Mouse (Mus musculus) heart, adult 8-10 months (tissue): ENCODE results near the gene Dusp7. TPM values are rescaled to one million over a fixed set of nuclear protein-coding genes. Genes with fewer than 3 reads are reported as not detected.

Experiments
- DNase-seq: peaks from one replicate; pipeline ENCODE4 v3.0.0; 2022; ENCODE audit warnings: low spot score
- total RNA-seq, 4 experiments: library from RNA; stranded (reverse); gene quantifications; 2 replicates each; pipeline ENCODE4 v1.2.4; 2022

The Dusp7 gene
- total RNA-seq, 4 experiments from 2014 or later: 53.4 to 67.0 (median 62.7) TPM

DNA sequence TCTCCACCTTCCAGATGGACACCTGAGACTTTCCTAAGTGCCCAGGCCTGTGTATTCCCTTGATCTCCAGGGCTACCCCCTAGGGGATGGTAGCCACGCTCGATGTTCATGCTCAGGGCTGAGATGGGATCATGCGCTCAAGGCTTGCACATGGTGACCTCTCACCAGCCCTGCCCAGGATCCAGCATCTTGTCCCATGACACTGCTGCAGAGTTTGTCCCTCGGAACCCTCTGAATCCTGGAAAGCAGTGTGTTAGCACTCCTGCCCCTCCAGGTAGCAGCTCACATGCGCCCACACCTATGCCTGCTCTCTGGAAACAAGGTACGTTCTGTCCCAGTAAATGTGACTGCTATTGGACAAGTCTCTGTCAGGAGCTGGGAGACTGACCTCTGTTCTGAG, 13.6 kb upstream of the Dusp7 start:
- DNase-seq: no peak

GRCm38 (mm10) chr9:106355217-106355974, 13.0 kb upstream of the Dusp7 start:
- no peak for DNase-seq

GRCm38 (mm10) chr9:106355975-106356286, 12.5 kb upstream of the Dusp7 start:
- DNase-seq: no peak

- DNase-seq: no peak
Observed at GRCm38 (mm10) chr9:106356323-106356844, 12.0 kb upstream of the Dusp7 start.

GRCm38 (mm10) chr9:106357167-106357566, 11.3 kb upstream of the Dusp7 start:
- no peak for DNase-seq

GRCm38 (mm10) chr9:106359297-106359696, 9.1 kb upstream of the Dusp7 start:
- DNase-seq: no peak

DNA sequence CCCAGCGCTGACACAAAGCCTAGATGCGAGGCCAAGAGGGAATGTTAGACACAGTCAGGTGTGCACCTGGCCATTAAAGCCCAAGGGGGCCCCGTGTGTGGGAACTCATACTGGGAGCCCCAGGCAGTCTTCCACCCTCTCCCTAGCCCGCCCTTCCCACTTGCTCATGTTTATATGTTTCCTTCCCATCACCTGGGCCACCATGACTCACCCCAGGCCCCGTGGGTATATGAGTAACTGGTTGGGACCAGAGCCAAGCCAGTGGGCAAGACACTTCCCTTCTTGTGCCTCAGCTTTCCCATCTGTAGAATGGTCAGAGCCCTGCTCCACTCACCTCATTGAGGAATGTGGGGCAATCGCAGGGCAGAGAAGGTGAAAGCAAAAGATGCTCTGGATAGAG, 7.3 kb upstream of the Dusp7 start:
- DNase-seq: no peak

- DNase-seq: no peak
Observed at GRCm38 (mm10) chr9:106365333-106365732, 3.1 kb upstream of the Dusp7 start.

GRCm38 (mm10) chr9:106366188-106366587, 2.2 kb upstream of the Dusp7 start:
- DNase-seq: no peak

DNA sequence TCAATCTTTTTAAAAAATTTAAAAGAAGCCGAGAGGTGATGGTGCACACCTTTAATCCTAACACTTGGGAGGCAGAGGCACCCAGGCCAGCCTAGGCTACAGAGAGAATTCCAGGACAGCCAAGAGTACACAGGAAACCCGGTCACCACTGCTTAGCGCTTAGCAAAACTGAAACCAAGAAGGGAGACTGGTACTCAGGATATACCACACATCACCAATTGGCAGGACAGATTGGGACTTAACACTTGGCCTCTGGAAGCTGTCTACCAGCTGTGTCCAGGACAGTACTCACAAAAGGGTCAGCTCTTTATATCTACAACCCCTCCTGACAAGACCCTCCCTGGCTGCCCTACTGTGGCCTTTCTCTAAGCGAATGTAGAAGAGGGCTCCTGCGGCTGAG, 1.4 kb upstream of the Dusp7 start:
- no peak for DNase-seq

GRCm38 (mm10) chr9:106367592-106368111, 780 bp upstream of the Dusp7 start:
- peak; percentile 99 for DNase-seq

DNA sequence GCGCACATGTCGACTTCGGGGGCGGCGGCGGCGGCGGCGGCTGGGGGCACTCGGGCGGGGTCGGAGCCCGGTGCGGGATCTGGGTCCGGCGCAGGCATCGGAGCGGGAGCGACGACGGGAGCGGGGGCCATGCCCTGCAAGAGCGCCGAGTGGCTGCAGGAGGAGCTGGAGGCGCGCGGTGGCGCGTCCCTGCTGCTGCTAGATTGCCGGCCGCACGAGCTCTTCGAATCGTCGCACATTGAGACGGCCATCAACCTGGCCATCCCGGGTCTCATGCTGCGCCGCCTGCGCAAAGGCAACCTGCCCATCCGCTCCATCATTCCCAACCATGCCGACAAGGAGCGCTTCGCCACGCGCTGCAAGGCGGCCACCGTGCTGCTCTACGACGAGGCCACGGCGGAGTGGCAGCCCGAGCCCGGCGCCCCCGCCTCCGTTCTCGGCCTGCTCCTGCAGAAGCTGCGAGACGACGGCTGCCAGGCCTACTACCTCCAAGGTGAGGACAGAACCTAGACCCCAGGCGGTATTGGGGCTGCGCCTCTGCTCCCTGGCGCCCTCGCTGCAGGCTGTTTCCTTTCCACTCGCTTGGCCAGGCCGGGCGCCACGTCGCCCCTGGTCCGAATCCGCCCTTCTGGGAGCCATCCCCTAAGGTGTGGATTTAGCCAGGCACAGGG, 534 bp downstream of the Dusp7 start:
- no peak for DNase-seq

- peak; percentile 68 for DNase-seq
Observed at GRCm38 (mm10) chr9:106369801-106370485, 1.5 kb downstream of the Dusp7 start.

DNA sequence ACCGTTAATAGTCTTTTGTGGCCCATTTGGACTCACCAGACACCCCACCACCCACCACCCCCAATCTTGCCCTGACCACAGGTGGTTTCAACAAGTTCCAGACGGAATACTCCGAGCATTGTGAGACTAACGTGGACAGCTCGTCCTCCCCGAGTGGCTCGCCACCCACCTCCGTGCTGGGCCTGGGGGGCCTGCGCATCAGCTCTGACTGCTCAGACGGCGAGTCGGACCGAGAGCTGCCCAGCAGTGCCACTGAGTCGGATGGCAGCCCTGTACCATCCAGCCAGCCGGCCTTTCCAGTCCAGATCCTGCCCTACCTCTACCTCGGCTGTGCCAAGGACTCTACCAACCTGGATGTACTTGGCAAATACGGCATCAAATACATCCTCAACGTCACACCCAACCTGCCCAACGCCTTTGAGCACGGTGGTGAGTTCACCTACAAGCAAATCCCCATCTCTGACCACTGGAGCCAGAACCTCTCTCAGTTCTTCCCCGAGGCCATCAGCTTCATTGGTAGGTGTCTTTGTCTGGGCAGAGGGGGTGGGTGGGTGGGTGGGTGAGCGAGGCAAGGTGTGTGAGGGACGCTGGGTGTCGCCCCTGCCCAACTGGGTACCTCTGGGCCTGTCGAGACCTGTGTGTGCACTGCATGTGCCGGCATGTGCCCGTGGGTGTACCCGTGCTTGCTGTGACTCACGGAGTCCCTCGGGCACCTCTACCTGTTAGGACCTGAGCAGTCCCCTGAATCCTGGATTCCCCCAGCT, 2.4 kb downstream of the Dusp7 start:
- no peak for DNase-seq

GRCm38 (mm10) chr9:106371384-106371671, 2.9 kb downstream of the Dusp7 start:
- peak; percentile 37 for DNase-seq

DNA sequence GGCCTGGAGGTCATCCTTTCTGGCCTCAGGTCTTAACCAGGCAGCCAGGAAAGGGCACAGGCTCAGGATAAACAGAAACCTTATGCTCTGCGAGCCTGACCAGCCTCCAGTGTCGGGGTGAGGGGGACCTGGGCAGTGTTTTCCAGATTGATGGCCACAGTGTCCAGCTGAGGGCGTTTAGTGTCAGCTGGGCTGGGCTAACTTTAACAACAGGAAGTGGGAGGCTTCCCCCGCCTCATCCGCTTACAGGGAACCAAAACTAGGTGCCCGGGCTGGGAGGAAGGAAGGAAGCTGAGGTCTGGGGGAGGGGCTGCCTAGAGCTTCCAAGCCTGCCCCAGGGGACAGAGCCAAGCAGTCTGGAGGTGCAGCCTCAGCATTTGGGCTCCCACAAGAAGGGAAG, 3.3 kb downstream of the Dusp7 start:
- DNase-seq: peak; percentile 96

GRCm38 (mm10) chr9:106372431-106373412, 4.3 kb downstream of the Dusp7 start:
- DNase-seq: no peak

DNA sequence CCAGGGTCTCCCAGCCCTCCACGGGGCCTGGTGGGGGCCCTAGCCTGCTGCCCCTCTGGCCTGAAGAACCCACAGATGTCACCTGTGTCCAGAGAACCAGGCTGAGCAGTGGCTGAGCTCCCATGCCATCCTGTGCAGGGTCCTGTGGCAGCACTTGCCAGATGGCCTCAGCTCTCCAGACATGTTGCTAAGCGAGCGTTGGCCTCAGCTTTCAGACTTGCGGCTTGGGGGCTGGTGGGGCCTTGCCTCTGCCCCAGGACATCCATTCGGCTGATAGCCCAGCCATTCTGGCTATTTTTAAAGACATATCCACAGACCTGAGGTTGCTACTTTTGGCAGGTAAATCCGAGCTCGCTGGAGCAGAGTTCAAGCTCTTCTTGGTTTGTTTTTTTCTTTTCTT, 5.5 kb downstream of the Dusp7 start:
- DNase-seq: no peak

DNA sequence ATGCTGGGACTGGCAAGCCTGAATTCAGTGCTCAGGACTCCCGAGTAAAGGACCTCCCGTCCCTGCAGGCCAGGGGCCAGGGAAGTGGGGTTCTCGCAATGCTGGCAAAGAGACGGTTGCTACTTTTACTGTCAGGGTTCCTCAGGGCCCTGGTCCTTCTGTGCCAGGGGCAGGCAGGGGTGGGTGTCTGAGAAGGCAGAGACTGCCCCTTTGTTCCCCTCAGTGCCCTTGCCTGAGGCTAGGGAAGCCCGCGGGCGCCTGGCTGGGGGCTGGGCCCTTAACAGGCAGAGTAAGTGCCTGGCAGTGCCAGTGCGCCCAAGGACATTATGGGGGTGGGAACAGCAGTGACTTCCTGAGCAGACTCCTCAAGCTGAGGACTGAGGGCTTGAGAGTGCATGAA, 8.8 kb downstream of the Dusp7 start:
- DNase-seq: no peak

GRCm38 (mm10) chr9:106378045-106378444, 9.6 kb downstream of the Dusp7 start:
- no peak for DNase-seq

DNA sequence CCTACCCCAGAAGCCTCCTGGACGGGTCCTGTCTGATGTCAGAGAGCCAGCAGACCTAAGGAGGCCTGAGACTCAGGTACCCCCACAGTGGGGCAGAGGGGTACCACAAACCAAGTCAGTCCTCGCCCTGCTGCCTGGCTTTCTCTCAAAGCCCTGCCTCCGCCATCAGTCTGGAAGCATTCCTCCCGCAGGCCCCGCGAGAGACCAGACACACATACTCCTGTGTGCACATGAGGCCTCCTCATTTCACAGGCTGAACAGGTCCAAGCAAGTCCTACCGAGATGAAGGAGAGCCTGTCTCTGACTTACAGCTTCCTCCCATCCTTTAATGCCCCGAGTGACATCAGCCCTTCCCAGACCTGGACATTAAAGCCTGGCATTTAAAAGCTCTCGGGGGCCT, 10.3 kb downstream of the Dusp7 start:
- no peak for DNase-seq
